Mouse (Mus musculus) thymus, adult 18-20 months (tissue): ENCODE measurements around the gene Pithd1.
"Not testable (repeated sequence)": the region's sequence is repeated elsewhere in the genome, so short reads cannot be mapped to it uniquely, and the experiment has no call there.

Experiments used
- DNase-seq, 2 experiments: peaks; one replicate each; pipeline ENCODE4 v3.0.0; 2022; ENCODE audit warnings: mixed read lengths in 2 of 2

The Pithd1 gene

DNA sequence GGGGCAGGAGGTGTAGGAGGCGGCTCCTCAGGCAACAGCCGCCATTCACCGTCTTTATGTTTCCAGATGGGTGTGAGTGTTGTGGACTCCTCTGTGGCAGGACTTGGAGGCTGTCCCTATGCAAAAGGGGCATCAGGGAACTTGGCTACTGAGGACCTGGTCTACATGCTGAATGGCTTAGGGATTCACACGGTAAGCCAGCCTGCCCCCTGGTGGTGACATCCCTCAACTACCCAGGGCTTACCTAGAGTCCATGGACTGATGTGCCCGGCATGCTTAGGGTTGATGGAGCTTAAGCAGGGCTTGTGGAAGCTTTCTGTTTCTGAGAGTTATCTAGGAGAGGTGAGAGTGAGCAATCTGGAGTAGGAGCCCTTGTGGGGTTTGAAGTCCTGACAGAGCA is 26.3 kb downstream of the Pithd1 start:
- peak; percentile 53 to 64 for DNase-seq

DNA sequence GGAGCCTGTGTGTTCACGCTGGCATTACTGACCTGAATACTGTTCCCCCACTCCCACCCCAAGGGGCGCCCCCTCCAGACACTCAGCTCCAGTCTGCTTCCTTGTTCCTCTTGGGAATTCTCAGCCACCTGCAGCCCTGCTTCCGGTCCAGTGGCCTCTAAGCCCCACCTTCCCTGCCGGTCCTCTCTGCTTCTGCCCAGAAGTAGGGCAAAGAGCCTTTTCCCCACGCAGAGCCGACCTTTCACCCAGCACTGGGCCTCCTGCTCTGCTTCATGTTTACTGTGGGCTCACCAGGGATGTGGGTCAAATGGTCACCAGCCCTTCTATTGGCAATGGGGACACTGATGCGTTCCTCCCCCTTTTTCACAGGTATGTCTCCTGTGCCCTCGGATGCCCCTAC is 28.7 kb downstream of the Pithd1 start:
- DNase-seq, result no peak

DNA sequence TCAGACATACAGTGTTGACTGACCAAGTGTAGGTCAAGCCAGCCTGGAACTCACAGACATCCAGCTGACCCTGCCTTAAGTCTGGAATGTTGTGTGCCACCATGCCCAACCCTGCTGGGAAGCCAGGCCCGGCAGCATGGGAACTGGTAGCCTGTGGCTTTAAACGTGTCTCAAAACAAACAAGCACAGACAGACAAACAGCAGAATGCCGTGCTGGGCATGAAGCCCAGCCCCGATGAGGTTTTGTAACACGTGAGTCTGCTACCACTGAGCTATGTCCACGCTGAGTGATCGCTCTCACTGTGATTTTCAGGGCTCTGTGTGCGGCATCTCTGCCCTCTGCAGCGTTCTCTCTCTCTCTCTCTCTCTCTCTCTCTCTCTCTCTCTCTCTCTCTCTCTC is 31.2 kb downstream of the Pithd1 start:
- DNase-seq, result no peak

DNA sequence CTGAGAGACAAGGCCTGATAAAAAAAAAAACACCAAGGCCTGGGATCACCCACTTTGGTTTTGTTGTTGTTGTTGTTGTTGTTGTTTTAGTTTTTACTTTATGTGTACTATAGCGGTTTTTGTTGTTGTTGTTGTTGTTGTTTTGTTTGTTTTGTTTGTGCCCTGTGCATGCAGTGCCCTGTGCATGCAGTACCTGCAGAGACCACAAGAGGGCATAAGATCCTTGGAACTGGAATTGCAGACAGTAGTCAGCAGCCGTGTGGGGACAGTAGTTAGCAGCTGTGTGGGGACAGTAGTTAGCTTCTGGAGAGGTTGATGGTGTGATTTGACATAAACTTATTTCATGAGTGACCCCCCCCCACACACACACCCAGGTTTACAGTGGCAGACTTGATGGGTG is 32.8 kb downstream of the Pithd1 start:
- DNase-seq, result no peak

GRCm38 (mm10) chr4:135953179-135953578 is 33.9 kb downstream of the Pithd1 start:
- no peak for DNase-seq

DNA sequence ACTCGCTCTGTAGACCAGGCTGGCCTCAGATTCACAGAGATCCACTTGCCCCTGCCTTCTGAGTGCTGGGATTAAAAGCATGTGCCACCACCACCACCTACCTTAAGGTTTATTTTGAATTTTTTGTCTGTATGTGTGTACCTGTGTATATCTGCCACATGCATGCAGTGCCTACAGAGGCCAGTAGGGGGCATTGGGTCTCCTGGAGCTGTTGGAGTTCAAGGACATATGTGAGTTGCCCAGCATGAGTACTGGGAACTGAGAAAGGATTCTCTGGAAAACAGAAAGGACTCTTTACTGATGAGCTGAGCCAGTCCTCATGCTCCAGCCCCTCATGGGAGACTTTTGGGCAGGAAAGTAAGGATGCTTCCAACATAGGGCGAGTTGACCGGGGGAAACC is 35.6 kb downstream of the Pithd1 start:
- DNase-seq, result no peak

DNA sequence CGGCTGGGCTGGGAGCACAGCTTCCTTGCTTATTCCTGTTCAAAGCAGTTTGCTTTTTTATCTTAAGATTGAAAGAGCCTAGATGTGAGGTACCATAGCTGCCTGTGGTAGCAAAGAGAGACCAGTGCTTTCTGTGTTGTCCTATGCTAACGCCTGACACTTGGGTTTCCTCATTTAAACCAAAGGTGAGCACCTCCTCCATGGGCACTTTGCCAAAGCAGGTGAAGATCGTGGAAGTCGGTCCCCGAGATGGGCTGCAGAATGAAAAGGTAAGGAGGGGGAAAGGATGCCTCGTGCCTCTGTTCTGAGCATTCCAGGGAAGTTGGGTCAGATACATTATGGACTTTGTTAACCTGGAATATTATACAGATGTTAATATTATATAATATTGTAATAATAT is 36.7 kb downstream of the Pithd1 start:
- no peak for DNase-seq

GRCm38 (mm10) chr4:135949911-135950310 is 37.2 kb downstream of the Pithd1 start:
- DNase-seq, result no peak

DNA sequence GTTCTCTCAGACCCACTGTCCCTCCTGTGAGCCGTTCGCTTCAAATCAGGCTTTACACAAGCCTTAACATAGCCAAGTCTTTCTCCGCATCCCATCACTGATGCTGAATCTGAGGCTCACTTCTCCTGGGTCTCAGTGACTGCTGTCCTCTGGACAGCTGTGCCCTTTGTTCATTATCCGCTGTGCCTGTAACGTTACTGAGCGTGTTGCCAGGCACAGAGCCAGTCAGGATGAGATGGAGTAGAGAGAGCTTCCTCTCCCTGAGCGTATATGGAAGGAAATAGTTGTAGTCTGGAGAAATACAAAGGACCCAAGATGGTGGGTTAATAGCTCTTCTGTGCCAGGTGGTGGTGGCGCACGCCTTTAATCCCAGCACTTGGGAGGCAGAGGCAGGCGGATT is 37.6 kb downstream of the Pithd1 start:
- DNase-seq, result no peak

GRCm38 (mm10) chr4:135948142-135948541 is 38.9 kb downstream of the Pithd1 start:
- no peak for DNase-seq

GRCm38 (mm10) chr4:135946659-135947301 is 40.3 kb downstream of the Pithd1 start:
- no peak for DNase-seq

DNA sequence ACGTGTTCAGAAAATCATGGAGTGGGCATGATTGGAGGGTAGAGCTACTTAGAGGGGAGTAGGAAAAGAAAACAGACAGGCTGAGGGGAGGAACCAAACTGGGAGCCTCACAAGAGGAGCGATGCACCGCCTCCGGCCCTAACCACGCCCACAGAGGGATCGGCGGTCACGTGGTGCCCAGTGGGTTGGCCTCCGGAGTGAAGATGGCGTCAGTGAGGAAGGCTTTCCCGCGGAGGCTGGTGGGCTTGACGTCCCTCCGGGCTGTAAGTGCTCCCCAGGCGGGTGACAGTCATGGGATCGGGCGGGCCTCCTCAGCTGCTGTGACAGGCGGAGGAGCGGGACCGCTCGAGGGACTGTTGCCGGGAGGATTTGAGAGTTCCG is 40.8 kb downstream of the Pithd1 start, which contains the start of gene Hmgcl:
Hmgcl (plus strand) TSS at position 171 of the 381 bp plus-strand sequence.
- DNase-seq, result peak; percentile 89 to 92

- no peak for DNase-seq
These were observed 41.4 kb downstream of the Pithd1 start for GRCm38 (mm10) chr4:135945706-135946105.

DNA sequence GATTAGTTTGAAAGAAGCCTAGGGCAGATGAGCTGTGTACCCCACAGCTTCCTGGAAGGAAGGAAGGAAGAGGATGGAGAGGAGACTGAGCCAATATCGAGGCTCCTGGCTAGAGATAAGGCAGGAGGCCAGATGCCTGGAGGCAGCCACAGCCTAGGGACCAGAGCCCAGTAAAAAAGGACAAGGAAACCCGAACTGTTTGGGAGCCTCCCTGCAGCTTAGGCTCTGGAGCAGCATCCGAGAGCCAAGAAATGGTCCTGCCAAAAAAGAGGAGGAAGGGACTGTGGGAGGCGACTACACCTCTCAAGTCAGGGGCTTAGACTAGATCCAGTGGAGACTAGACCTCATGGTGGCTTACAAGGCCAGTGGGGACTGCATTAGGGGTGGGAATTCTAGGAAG is 43.7 kb downstream of the Pithd1 start:
- no peak for DNase-seq

DNA sequence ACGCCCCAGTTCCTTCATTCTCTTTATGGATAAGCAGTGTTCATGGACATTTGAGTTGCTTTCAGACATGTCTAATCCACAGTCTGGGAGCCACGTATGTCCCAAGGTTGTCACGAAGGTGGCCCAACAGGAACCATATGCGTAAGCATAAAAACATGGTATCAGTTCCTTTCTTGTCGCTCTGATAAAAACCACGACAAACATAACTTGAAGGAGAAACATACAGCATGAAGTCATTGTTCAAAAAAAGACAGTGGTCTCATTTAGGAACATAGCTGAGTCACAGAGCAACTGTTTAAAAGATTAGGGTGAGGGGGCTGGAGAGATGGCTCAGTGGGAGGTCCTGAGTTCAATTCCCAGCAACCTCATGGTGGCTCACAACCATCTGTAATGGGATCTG is 44.9 kb downstream of the Pithd1 start:
- no peak for DNase-seq

DNA sequence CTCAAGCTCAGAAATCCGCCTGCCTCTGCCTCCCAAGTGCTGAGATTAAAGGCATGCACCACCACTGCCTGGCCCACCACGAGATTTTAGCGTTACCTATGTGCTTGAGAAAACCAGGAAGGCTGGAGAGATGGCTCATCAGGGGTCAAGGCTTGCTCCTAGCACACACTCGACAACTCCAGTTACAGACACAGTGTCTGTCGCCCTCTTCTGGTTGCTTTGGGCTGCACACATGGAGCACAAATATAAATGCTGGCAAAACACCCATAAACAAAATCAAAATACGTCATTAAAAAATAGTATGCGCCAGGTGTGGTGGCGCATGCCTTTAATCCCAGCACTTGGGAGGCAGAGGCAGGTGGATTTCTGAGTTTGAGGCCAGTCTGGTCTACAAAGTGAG is 46.0 kb downstream of the Pithd1 start:
- DNase-seq, result not testable (repeated sequence)

GRCm38 (mm10) chr4:135938858-135939257 is 48.2 kb downstream of the Pithd1 start:
- DNase-seq, result no peak

GRCm38 (mm10) chr4:135935502-135935901 is 51.6 kb downstream of the Pithd1 start:
- no peak for DNase-seq

DNA sequence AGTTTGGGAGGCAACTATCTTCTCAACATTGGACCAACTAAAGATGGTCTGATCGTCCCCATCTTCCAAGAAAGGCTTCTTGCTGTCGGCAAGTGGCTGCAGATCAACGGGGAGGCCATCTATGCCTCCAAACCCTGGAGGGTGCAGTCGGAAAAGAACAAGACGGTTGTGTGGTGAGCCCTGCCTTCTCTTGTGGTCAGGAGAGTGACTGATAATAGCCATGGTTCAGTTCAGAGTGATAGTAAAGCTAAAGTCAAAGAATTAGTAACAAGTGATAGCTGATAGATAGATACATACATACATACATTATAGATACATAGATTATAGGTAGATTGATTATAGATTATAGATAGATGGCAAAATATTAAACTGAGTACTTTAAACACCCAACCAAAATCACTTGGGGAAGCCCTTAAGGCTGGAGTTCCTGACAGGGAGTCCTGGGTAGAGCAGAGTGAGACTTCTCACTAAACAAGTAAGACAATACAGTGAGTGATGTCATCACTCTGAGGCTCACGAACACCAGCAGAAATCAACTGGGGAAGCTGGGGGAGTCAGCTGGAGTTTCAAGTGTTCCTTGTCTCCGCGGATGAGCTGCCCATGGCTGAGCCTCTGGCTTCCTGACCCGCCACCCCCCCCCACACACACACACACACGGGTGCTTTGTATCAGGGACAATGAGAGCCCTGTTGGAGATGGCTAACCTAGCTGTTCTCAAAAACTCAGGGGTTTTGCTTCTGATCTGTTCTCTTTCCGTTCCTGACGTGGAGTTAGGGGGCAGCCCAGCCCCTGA is 52.2 kb downstream of the Pithd1 start:
- DNase-seq, result no peak

GRCm38 (mm10) chr4:135931832-135932231 is 55.2 kb downstream of the Pithd1 start:
- no peak for DNase-seq

DNA sequence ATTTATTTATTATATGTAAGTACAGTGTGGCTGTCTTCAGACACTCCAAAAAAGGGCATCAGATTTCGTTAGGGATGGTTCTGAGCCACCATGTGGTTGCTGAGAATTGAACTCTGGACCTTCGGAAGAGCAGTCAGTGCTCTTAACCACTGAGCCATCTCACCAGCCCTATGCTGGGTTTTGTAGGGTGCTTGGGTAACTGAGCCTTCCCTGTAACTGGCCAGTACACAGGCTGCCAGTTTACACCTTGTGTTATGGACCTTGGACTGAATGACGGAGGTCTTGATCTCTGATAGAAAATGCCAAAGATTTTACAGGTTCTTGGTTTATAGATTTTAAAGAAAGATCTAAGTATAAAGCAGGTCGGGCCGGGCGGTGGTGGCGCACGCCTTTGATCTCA is 56.8 kb downstream of the Pithd1 start:
- no peak for DNase-seq

DNA sequence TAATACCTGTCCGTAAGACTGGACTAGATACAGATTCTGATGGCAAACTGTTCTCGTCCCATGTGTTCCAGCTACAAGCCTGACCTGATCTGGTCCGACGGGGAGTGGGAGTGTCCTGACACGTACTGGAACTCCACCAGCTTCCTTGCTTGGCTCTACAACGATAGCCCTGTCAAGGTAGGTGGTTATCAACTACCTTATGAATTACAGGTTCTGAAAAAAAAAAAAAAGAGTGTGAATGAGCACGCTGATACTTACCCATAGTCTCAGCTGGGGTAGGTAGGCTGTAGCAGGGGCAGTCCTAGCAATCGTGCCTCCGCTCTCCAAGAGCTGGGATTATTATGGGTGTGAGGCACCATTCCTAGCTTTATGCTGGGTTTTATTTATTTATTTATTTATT is 57.2 kb downstream of the Pithd1 start:
- DNase-seq, result no peak

- DNase-seq, result no peak
These were observed 57.7 kb downstream of the Pithd1 start for GRCm38 (mm10) chr4:135929405-135929804.

GRCm38 (mm10) chr4:135928376-135928775 is 58.7 kb downstream of the Pithd1 start:
- no peak for DNase-seq

- DNase-seq, result no peak
These were observed 60.2 kb downstream of the Pithd1 start for GRCm38 (mm10) chr4:135926861-135927260.
